Mouse (Mus musculus): Measurements from ENCODE around the gene Fkbp10.

DNA sequence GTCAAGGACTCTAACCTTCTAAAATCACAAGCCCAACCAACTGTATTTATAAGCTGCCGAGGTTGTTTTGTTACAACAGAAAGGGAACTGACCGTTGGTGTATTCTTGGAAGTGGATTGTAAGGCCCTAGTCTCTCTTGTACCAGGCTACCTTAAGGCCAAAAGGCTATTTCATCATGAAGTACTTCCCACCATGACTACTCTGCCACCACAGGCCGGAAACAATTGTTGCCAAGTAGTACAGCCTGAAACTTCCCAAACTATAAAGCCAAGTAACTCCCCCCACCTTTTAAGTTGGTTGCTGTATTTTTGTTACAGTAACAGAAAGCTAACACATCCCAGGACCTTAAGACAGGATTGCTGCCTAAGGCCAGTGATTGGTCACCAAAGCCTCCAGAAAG is 11.3 kb downstream of the Fkbp10 start:
- TF ChIP-seq CTCF (IDR thresholded peaks at IDR 0.05; ENCODE audit: low read depth, low read length) (no peak), POLR2AphosphoS5 (IDR thresholded peaks at IDR 0.05; ENCODE audit: insufficient replicate concordance, low read depth, low read length) (no peak), GATA1 (IDR thresholded peaks at IDR 0.05; ENCODE audit: borderline replicate concordance, low read length) (no peak), GATA2 (IDR thresholded peaks at IDR 0.05; ENCODE audit: borderline replicate concordance, low read depth, low read length) (no peak), TAL1 (conservative IDR thresholded peaks at IDR 0.05; ENCODE audit: low read depth, low read length) (no peak)
